Mouse (Mus musculus): ENCODE data around the gene Gabbr2. TPM values are rescaled to one million over a fixed set of nuclear protein-coding genes. Genes with fewer than 3 reads are reported as not detected.

Gene Gabbr2
- total RNA-seq, 2 experiments from 2014 or later: 1.2 to 1.6 TPM

DNA sequence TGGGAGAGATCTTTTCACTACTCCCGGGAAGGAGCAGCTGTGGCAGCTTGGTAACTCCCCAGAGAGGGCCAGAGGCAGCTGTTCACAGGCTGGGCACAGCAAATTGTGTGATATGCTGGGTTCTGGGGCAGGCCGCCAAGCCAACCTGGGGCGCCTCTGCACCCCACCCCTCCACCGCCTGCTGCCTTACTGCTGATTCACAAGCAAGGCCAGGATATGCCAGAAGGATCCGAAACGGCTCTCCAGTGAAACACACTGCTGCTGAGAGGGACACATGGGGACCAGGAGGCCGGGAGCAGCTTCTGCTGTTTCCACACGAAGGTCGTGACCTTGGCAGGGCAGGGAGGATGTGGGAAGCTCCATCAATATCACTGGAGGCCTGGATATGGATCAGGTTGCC is 164.2 kb downstream of the Gabbr2 start:
- no peak for DNase-seq (ENCODE audit: low spot score in 2 of 2)

DNA sequence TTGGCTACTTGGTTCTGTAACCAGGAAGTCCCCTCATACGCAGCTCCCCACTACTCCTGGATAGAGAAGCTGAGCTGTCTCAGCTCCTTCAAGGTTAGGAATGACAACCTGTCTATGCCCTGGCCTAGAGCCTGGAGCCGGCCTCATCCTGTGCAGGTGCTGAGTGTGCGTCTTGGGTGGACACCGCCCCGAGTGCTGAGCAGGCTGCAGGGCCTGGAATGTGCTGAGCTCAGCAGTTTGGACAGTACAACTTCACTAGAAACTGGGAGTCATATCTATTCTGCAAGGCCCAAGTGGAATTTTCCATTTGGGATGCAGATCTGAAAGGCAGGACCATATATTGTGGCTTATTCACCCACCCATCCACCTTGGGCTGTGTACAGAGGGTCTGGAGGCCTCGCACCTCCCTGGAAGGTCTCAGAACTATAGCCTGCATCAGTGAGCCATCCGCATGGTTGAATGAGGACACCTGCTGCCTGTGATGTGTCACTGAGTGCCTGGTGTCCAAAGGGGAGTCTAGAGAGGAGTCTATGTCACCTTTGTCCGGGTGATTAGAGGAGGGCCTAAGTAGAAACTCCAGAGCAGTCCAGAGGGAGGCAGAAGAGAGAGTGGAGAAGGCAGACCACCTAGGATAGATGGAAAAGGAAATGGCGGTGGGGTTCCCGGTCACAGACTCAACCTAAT is 165.7 kb downstream of the Gabbr2 start:
- DNase-seq (ENCODE audit: low spot score in 2 of 2): no peak

DNA sequence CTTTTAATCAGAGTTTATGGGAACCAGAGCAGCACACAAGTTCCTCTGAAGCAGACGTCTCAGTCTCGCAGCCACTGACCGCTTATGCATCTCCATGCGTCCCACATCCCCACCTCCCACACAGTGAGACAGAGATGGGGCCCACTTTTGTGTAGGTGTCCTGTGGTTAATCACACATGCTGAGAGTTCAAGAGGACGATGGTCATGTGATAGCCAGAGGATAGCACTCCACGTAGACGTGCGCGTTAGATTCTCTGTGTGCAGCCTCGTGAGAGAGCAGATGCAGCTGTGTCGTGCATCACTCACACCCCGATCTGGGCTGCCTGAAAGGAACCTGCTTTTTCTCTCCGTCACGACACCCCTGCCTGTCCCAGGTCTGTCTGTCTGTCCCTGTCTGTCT is 167.9 kb downstream of the Gabbr2 start:
- no peak for DNase-seq (ENCODE audit: low spot score in 2 of 2)

DNA sequence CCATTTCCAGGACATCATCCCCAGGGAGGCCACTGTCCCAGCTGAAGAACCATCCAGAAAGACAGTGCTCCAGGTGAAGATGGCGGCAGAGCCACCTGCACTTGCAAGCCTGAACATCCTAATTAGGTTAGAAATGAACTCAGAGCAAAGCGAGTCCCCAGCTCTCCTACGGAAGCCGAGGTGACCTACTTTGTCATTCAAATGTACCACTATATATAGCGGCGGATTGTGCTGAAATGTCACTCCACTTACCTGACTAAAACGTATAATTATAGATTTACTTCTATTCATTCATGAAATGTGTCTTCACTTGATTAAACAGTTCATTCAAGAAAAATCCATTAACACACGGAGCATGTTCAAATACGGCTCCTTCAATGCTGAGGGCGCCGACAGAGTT is 170.0 kb downstream of the Gabbr2 start:
- no peak for DNase-seq (ENCODE audit: low spot score in 2 of 2)

DNA sequence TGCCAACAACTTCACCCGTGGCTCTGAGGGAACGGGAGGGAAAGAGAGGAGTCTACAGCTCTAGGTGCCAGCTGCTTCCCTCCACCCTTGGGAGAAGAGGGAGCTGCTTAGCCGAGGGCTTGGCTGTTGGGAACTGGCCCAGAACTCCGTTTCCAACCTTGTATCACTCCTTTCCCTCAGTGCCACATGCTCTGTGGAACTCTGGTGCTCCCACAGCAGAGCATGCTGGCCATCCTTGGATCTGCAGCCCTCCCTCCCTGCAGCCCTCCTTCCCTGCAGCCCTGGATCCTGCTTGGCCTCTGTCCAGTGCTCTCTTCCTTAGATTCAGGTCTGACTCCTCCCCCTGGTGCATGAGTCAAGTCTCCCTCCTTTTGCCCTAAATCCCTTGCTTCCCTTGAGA is 176.7 kb downstream of the Gabbr2 start:
- DNase-seq (ENCODE audit: low spot score in 2 of 2): peak in 1 of 2 experiments; percentile 8

DNA sequence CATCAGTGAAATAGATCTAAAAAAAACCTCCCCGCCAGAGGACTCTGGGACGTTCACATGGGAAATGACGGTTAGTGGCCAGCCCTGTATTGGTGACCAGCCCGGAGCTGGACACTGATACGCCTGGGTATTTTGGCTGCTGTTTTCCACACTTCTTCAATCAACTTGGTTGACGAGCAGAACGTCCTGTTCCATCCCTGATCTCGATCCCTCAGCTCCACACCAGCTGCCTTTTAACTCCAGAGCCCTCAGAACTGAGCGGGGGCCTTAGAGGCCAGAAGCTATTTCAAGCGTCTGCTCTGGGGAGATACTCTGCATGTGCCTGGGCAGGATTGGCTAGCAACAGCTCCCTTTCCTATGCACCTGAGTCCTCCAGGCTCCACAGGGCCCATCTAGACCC is 177.4 kb downstream of the Gabbr2 start:
- DNase-seq (ENCODE audit: low spot score in 2 of 2): no peak

DNA sequence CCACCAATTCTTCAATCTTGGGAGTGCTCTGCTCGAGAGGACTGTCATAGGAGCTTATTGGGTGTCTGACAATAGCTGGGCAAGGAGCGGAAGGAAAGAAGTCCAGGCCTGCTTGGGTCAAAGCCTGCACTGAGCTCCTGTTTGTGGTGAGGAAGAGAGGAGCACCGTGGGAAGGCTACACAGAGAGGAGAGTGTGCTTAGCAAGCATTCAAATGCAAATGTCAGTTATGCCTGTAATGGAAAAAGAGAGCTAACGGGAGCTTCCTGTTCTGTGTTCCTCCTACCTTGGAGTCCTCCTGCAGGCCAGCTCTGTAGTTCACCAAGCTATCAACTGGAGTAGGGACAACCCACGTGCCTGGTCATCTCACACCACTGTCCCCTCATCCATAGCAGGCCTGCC is 180.5 kb downstream of the Gabbr2 start:
- no peak for DNase-seq (ENCODE audit: low spot score in 2 of 2)

DNA sequence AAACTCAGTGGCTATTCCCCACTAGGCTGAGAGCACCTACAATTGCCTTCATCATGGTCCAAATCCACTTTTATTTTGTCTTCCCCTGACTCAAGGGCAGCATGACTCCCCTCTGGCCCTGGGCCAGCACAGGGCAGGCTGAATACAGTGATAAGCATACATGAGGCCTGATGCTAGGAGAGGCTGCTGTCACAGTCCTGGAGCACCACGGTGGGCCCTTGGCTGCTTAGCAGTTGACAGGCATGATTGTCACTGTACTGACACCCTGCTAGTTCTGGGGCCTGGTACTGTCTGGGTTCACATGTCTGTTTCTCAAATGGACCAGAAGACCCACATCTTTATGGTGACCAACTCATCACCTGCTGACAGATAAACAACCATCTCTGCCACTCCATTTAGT is 184.8 kb downstream of the Gabbr2 start:
- no peak for DNase-seq (ENCODE audit: low spot score in 2 of 2)

DNA sequence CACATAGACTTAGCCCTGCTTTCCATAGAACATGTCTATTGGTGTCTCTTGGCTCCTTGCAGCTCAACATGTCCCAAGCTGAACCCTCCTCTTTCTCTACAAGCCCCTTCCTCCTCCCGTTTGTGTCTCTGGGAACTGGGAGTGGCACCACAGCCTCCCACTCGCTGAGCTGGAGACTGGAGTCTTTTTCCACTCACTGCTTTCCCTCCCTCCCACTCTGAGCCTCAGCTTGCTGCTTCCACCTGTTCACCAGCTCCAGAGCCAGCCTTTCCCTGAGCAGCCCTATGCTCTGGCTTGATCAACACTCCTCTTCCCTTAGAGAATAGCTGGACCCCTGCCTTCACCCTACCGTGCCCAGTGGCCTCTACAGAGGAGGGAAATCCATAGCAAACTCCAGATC is 185.8 kb downstream of the Gabbr2 start:
- no peak for DNase-seq (ENCODE audit: low spot score in 2 of 2)

DNA sequence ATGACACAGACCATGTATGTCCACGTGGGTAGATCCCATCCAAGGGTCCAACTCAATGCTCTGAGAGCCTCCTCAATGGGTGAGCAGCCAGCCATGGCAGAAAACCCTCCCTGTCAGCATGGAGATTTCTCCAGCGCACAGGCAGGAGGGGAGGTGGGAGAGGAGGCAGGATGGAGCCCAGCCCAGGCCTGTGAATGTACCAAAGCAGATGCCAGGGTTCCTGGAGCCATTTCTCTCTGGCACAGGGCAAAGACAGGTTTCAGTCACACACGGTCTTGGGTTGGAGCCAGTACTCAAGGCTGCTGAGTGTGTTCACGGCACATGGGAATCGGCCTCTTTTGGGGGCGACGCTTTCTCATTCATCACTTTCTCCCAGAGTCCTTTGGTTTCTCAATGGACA is 189.3 kb downstream of the Gabbr2 start:
- DNase-seq (ENCODE audit: low spot score in 2 of 2): no peak

DNA sequence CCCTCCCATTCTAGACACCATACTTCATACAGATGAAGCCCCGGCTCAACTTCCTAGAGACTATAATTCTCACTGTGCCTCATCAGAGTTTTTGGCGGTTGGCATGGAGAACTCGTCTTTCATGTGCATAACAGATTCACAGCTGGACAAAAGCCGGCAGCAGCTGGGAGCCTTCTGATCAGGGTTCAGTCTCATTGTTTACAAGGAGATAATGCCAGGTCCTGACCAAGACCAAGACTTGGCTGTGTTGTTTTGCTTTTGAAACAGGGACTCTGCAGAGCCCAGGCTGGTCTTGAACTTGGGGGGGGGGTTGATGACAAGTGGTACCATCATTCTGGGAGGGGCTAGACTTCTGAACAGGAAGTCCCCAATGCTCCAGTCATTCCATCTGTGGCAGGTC is 191.8 kb downstream of the Gabbr2 start:
- no peak for DNase-seq (ENCODE audit: low spot score in 2 of 2)

DNA sequence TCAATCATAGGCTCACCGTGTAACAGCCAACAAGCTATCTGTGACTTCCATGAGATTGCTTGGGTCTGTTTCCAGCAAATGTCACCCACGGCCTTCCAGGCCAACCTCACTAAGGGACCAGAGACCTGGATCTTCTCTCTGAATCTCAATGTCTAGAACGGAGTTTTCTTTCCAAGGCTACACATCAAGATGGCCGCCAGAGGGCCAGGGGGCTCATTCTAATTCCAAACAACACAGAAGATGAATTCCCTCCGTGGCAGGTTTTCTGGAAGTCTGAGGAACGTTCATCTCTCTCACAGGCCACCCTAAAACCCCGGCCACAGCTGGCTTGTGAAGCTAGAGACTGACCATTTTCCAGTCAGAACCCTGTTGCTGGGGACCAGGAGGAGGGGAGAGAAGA is 196.0 kb downstream of the Gabbr2 start:
- no peak for DNase-seq (ENCODE audit: low spot score in 2 of 2)

DNA sequence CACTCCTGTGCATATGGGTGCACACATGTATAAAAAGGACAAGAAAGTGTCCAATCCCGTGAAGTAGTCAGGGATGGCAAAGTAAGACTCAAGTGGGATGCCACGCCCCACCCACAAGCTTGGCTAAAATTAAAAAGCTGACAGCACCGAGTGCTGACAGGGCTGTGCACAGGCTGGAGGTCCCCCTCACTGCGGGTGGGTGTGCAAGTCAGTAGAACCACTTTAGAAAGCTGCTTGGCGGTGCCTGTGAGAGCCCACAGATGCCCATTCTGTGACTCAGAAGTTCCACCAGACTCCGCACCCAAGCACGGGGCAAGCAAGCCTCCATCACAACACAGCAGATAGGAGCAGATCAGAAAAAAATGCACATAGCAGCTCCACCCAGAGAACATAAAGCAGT is 197.1 kb downstream of the Gabbr2 start:
- no peak for DNase-seq (ENCODE audit: low spot score in 2 of 2)

DNA sequence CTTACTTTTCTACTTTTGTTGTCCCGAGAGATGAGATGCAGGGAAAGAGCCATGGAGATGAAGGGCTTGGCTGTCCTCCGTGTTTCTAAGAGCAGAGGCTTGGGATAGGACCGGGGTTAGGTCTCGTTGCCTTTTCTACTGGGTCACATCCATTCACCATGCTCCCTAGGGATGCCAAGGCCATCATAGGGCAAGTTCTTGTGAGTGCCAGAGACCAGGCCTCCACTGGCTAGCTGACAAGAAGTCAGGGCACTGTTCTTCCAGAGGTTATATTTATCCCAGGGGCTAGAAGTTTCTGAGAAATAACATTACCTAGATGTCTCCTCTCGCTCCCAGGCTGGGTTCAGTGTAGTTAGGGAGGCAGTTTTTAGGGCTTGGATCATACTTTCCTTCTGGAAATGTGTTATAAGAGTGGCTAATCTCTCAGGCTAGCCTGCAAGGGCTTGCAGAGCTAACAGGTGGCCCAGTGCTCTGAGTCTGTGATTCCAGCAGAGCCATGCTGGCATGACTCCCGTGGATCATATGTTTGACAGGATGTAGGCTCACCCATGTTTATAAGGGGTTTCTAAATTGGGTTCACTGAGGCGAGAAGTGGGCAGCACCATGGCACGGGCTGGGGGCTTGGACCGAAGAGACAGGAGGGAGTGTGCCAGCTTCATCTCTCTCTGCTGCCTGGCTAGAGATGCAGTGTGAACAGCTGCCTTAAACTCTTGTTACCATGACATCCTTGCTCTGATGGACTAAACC is 199.2 kb downstream of the Gabbr2 start:
- DNase-seq (ENCODE audit: low spot score in 2 of 2): no peak

DNA sequence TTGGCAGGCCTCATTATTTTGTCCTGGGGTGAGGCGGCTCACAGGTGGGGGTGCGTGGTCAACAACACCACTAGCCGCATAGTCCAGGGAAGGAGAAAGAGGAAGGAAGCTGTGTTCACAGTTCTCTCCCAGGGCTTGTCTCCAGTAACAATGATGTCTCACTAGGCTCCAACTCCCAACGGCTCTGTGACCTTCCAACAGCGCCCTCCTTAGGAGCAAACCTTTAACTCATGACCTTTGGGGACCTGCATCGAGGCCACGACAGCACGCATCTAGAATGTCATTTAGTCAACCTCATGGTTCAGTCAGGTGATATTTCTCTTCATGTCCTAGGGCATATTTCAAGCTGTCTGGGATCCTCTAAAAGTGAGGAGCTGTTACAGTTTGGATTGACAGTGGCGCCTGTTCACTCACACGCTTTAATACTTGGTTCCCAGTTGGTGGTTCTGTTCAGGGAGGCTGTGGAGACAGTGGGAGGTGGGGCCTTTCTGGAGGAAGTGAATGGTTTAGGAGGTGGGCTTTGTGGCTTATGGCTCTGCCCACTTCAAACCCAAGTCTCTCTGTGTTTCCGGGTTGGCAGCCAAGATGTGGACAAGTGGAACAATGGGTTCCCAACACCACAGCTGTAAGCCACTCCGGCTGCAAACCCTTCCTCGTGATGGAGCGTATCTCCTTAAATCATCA is 200.3 kb downstream of the Gabbr2 start:
- DNase-seq (ENCODE audit: low spot score in 2 of 2): no peak

DNA sequence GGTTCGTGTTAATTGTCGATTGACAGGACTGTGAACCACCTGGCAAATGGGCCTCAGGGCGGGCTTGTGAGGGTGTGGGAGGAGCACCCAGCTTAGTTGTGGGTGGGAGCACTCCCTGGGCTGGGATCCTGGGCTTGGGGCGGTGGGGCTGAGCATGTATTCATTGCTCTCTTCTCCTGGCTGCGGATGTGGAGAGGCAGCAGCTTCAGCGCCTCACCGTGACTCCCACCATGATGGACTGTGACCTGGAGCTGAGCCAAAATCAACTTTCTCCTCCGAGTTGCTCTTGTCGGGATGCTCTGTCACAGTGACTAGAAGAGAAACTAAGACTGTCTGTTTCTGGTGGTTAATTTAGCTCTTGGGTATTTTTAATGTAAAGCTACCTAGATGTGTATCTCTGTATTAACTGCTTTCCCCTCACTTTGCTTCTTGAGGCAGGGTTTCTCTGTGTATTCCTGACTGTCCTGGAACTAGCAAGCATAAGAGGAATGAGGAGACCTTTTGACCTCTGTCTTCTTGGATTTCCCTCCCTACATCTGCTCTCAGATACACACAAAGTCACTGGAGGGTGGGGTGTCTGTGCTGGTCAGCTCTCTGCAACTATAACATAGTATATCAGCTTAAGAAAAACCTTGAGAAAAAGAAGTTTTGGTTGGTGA is 200.9 kb downstream of the Gabbr2 start:
- no peak for DNase-seq (ENCODE audit: low spot score in 2 of 2)

DNA sequence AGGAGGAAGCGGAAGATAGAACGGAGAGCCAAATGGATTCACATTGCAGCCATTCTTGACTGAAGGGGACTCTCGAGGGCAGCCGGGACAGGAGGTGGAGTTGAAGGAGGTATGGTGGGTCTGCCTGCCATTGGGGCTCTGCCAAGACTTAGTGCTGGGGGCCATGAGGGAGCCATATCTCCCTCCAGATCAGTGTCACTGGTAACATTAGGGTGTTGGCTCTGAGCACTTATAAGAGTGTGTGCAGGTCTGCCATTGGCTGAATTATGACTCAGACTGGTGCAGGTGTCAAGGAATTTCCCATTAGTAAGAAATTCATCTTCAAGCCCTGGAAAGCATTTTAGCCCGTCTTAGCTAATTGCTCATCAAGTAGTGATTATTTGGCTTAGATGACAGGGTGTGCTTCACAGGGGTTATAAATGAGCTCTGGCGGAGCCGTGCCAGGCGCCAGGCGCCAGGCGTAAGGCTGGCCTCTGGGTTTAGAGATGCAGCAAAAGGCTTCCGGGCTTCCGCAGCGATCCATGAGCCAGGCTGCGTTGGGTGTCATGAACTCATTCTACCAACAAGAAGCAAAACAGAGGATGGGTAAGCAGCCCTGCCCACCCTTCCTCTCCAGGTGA is 207.1 kb downstream of the Gabbr2 start:
- no peak for DNase-seq (ENCODE audit: low spot score in 2 of 2)

DNA sequence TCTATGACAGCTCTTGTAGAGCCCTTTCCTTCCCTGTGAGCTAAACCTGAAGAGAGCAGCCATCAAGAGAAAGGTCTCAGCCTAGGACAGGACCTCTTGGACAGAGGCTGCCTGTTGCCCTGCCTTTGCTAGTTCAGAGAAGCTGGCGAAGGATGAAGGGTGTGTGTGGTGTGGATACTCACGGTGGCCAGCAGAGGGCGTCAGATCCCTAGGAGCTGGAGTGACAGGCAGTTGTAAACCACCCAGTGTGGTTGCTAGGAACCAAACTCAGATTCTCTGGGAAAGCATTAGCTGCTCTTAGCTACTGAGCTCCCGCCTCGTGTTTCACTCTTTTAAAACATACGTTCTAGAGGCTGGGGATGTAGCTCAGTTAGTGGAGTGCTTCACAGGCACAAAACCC is 210.6 kb downstream of the Gabbr2 start:
- DNase-seq (ENCODE audit: low spot score in 2 of 2): no peak

DNA sequence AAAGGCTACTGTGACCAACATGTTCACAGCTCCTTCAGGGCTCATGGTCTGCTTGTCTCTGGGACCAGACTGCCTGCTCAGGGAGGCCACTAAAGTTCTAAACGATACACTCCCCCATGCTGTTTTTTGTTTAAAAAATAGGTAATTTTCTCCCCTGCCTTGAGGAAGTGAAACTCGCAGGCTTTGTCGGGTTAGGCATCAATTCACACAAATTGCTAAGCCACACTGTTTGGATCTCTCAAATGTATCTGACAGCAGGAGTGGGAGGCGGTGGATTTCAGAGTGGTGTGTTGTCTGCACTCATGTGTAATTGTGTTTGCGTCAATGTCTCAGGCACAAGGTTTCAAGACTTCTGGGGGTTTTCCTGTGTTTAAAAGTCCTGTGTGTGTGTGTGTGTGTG is 215.7 kb downstream of the Gabbr2 start:
- no peak for DNase-seq (ENCODE audit: low spot score in 2 of 2)

DNA sequence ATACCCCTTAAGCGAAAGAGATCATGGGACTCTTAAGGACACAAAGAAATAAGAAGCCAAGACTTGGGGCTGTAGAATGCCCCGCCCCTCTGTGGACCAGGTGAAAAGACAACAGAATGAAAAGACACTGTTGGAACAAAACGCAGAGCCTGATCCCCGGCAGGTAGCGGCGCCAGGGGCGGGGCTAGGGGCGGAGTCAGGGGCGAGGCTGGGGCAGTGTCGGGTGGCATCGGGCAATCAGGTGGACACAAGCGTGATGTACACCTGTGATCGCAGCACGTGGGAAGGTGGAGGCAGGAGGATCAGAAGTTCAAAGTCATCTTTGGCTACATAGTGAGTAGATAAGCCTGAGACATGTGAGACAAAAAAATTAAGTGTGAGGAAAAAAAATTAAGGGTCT is 217.0 kb downstream of the Gabbr2 start:
- DNase-seq (ENCODE audit: low spot score in 2 of 2): no peak

DNA sequence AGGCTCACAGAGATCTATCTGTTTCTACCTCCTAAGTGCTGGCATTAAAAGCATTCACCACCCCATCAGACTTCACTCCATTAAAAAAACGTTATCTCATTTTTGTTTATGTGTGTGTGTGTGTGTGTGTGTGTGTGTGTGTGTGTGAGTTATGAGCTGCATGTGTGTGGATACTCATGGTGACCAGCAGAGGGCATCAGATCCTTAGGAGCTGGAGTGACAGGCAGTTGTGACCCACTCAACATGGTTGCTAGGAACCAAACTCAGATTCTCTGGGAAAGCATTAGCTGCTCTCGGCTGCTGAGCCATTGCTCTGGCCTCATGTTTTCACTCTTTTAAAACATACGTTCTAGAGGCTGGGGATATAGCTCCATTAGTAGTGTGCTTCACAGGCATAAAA is 218.4 kb downstream of the Gabbr2 start:
- no peak for DNase-seq (ENCODE audit: low spot score in 2 of 2)

DNA sequence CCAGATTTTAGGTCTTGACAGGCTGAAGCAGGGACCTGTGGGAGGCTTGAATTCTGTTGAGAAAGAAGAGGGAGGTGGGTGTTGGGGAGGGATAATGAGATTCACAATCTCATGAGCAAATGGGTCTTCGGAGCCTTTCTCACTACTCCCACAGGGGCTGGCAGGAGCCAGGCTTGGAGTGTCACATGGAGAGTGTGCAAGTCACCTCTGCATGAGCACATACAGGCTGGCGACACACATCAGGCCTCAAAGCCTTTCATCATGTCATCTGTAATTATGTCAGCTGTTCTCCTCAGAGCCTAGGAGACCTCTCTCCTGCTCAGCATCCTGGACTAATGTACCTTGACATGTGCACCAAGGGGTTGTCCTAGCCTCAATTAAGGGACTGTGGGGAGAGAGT is 219.1 kb downstream of the Gabbr2 start:
- no peak for DNase-seq (ENCODE audit: low spot score in 2 of 2)

Measured in adrenal gland, postnatal 4 days (tissue).